Mouse (Mus musculus) left cerebral cortex, postnatal 10 days (tissue): ENCODE measurements around the gene Ddr1. TPM values are rescaled to one million over a fixed set of nuclear protein-coding genes. Genes with fewer than 3 reads are reported as not detected.
"Not testable (repeated sequence)": the region's sequence is repeated elsewhere in the genome, so short reads cannot be mapped to it uniquely, and the experiment has no call there.

Experiments used
- DNase-seq, 2 experiments: peaks; one replicate each; pipeline ENCODE4 v3.0.0; 2021 to 2022; ENCODE audit warnings: low spot score in 2 of 2, mixed read lengths in 1 of 2; ENCODE audit errors: extremely low spot score in 1 of 2
- intact Hi-C: fragments of 180-260 bp; cut with DNase I; formaldehyde crosslinking; loops from one replicate; pipeline ENCODE4 v1.15.1; 2025
- total RNA-seq, 2 experiments: library from RNA; stranded (reverse); gene quantifications; 2 replicates each; pipeline ENCODE4 v1.2.3; 2021

The Ddr1 gene
- total RNA-seq = 10 to 100 TPM; 39.6 to 40.1 TPM

GRCm38 (mm10) chr17:35704621-35705464 is at the start of gene Ddr1:
Ddr1 (minus strand) TSS chr17:35704621.
- peak in 1 of 2 experiments; percentile 73 for DNase-seq
- intact Hi-C loops = no loop called here

DNA sequence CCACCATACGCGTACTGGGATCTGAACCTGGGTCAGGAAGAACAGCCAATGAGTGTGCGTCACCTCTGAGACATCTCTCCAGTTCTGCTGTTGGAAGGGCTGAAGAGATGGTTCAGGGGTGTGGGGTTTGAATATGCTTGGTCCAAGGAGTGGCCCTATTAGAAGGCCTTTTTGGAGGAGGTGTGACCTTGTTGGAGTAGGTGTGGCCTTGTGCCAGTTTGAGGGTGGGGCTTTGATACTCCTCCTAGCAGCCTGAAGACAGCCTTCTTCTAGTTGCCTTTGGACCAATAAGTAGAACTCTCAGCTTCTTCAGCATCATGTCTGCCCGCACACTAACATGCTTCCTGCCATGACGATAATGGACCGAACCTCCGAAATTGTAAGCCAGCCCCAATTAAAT is 49.2 kb upstream of the Ddr1 start:
- DNase-seq = no peak
- intact Hi-C loops = loop anchor here (5.0 kb wide), 1 partner anchor 44 kb away; no protein-coding TSS in a partner anchor

DNA sequence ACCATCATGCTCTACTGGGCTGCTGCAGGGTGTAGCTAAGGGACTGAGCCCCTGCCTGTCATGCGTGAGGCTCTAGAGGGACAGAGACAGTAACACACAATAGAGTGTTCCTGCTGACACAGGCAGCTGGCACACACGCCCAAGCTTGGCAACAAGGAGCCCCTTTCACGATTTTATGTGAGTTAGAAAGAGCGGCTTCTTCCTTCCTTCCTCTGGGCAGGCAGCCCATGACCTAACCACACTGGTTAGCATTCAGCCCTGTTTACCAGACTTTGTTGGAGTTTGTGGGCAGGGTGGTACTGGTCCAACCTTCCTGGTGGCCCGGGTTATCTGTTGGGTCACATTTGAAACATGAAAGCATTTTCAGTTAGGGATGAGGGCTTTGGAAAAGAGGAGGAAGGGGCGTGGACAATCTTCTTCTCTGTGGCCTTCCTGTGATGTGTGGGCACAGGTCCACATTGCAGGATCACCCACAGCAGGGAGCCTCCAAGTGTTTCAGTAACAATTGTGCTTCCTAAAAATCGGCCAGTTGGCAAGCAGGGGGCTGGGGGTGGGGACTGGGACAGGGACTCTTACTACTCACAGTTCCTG is 47.9 kb upstream of the Ddr1 start:
- intact Hi-C loops = loop anchor here (5.0 kb wide), 1 partner anchor 45 kb away; no protein-coding TSS in a partner anchor
- DNase-seq = peak; percentile 49 to 76

DNA sequence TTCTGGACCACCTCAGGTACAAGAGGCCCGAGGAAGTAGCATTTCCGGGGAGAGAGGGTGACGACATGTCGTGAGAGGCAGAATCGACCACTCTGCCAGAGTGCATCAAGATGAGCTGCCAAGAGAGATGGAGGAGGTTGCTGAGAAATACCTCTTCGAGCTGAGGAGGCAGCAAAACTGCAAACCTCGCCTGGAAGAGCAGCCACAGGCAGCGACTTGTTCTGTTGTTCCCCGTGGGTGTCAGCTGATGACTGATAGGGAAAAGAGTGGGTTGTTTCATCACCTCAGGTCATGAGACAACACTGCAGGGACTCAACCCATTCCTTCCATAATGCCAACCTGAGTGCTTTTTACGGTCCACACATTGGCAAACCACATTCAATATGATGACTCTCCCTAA is 45.3 kb upstream of the Ddr1 start:
- no peak for DNase-seq

GRCm38 (mm10) chr17:35744361-35744760 is 39.9 kb upstream of the Ddr1 start:
- intact Hi-C loops = loop anchor here (5.0 kb wide), 1 partner anchor 128 kb away; no protein-coding TSS in a partner anchor
- DNase-seq = no peak

More for the DNA sequence above, 45.3 kb upstream of the Ddr1 start:
- intact Hi-C loops = loop anchor here (5.0 kb wide), 1 partner anchor 48 kb away; no protein-coding TSS in a partner anchor

DNA sequence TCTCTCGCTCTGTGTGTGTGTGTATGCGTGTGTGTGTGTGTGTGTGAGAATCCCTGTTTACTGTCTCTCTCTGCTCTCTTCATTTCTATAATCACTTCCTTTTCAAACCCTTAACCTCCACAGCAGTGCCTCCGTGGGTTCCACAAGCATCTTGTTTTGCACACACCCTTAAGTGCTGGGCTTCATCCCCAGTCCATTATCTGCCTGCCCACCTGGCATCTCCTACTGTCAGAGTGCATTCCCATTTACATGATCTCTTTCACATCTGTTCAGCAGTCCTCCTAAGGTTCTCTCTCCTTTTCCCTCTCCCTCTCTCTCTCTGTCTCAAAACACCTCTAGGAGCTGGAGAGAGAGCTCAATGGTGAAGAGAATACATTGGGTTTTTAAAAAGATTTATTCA is 38.5 kb upstream of the Ddr1 start:
- intact Hi-C loops = loop anchor here (5.0 kb wide), 1 partner anchor 129 kb away; no protein-coding TSS in a partner anchor
- no peak for DNase-seq

DNA sequence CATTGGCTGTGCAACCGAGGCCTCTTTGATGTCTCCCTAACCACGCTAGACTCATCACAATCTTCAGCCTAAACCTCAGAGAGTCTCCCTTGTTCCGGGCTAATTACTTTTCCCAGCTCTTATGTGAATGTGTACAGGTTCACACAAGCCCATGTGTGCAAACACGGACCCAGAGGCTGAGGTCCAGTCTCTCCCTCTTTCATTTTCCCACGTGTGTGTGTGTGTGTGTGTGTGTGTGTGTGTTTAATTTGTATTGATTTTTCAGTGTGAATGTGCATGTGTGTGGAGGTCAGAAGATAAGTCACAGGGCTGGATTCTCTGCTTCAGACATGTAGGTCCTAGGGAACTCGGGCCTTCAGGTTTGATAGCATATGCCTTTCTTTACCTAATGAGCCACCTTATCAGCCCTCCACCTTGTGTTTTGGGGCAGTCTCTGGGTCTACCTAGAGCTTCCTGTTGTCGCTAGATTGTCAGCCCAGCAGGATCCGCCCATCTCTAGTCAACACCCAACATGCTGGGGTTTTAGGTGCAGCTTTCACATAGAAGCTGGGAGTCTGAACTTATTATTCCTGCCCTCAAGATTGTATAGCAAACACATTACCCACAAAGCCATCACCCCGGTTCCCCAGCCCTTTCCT is 37.3 kb upstream of the Ddr1 start:
- DNase-seq = no peak
- intact Hi-C loops = loop anchor here (5.0 kb wide), 1 partner anchor 131 kb away; no protein-coding TSS in a partner anchor

DNA sequence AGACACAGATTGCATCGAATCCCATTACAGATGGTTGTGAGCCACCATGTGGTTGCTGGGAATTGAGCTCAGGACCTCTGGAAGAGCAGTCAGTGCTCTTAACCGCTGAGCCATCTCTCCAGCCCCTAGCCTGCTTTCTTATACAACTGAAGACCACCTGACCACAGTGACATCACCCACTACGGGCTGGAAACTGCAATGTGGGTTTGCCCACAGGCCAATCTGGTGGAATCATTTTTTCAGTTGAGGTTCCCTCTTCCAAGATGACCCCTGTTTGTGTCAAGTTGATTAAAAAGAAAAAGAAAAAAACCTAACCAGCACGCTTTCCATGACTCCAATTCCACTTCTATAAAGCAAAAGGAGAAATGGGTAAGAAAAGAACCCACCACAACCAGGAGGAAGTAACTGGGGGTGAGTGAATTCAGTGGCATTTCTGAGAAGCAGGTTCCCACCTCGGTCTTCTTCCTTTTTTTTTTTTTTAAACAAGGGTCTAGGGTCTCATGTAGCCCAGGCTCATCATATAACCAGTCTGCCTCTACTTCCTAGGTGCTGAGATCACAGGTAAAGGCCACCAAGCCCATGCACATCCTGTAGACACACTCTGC is 36.0 kb upstream of the Ddr1 start:
- intact Hi-C loops = loop anchor here (5.0 kb wide), 1 partner anchor 132 kb away; no protein-coding TSS in a partner anchor
- DNase-seq = no peak

GRCm38 (mm10) chr17:35739675-35740074 is 35.3 kb upstream of the Ddr1 start:
- intact Hi-C loops = loop anchor here (1.0 to 5.0 kb wide), 4 partner anchors 82 to 157 kb away; partner anchors contain the start of gene Ier3
- DNase-seq = peak; percentile 90

DNA sequence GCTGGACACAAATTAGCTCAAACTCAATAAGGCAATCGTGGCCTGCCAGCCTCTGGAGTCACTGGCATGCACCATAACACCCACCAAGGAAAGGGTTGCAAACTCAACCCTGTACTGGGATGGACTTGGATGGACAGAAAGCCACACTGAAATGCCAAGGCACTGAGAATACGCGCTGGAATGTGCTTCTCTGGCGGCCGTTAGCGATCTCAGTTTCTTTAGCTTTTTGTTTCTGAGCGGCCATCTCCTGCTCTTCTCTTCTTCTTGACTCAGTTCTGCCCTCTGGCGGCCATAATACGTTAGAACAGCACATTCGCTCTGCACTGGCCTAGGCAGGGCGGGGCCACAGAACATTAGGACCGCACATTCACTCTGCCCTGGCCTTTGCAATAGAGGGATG is 33.3 kb upstream of the Ddr1 start:
- peak; percentile 64 to 83 for DNase-seq
- intact Hi-C loops = loop anchor here (5.0 kb wide), 2 partner anchors 100 to 155 kb away; no protein-coding TSS in a partner anchor

DNA sequence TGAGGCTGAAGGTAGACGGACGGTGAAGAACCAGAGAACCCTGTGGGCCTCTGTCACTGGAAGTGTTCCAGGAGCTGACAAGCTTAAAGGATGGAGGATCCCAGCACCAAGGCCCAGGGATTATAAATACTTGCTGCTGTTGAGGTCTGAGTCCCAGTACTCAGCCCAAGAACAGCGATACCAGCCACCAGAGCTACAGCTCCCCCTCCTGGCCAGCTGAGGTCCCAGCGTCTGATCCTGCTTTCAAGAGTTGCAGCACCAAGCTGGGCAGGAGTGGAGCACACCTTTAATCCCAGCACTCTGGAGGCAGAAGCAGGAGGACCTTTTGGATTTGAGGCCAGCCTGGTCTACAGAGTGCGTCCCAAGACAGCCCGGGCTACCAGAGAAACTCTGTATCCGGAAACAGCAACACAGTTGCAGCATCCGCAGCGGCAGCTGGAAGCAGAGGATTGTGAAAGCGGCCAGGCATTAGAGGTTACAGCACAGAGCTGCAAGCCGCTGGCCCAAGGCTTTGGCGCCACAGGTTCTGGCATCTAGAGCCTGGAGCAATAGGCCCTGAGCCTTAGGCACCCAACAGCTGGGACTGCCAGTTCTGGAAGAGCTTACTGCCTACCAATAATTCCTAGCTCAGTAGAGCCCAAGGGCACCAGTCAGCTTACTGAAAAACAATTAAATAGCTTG is 32.0 kb upstream of the Ddr1 start:
- intact Hi-C loops = loop anchor here (5.0 kb wide), 2 partner anchors 99 to 154 kb away; no protein-coding TSS in a partner anchor
- DNase-seq = peak; percentile 54 to 77

GRCm38 (mm10) chr17:35734478-35734877 is 30.1 kb upstream of the Ddr1 start:
- no peak for DNase-seq
- intact Hi-C loops = no loop called here

DNA sequence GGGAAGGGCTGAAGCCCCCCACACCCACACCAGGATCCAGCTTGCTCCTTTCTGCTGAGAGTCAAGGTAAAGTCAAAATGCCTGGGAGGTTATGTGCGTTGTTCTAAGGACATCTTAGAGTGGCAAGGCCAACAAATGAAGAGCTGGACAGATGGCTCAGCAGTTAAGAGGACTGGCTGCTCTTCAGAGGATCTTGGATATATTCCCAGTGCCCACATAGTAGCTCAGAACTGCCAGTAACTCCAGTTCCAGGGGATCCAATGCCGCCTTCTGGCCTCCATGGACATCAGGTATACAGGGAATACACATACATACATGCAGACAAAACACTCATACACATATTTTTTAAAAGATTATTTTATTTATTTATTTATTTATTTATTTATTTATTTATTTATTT is 29.0 kb upstream of the Ddr1 start:
- no peak for DNase-seq
- intact Hi-C loops = no loop called here

- no peak for DNase-seq
- intact Hi-C loops = no loop called here
Observed at GRCm38 (mm10) chr17:35731431-35732145, 27.2 kb upstream of the Ddr1 start.

GRCm38 (mm10) chr17:35730112-35730511 is 25.7 kb upstream of the Ddr1 start:
- intact Hi-C loops, DNase-seq: not testable (repeated sequence)

DNA sequence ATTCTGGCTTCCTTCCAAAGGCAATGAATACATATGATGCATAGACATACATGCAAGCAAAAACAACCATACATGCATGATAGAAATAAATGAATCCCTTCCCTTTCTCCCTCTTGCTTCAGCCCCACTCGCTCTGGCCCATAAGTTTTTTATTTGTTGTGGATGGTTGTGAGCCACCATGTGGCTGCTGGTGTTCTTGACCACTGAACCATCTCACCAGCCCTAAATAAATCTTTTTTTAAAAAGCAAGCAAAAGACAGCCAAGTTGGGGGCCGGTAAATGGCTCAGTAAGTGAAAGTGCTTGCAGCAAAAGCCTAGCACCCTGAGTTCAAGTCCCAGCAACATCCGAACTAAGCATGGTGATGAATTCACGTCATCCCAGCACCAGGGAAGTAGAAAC is 24.4 kb upstream of the Ddr1 start:
- no peak for DNase-seq
- intact Hi-C loops = no loop called here

DNA sequence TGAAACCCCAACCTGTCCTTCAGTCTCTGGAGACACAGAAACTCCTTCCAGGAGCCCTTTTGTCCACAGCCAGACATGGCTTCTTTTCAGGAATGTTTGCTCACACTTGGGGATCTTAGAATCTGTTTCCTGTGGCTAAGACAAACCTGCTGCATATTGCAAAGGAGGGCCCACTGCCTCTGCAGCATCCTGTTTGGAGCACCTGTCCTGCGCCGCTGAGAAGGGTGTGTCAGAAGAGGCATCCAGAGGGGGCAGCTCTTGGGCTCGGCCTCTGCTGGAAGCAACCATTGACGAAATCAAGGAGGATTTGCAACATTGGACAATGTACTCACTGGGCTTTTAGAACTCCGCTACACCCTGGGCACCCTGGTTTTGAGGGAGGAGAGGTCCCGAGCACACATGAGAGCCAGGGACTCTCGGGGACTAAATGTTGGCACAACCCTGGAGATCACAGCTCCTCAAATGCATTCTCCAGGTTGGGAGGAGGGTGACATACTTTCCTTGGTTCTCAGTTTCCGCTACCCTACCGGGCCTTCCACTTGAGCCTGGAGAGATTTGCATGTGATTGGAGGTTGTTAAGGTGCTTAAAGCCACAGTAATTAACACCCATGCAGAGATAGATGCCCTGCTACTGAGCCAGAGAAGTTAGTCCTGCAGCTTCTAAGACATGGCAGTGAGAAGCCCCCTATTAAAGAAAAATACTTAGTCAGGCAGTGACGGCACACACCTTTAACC is 23.2 kb upstream of the Ddr1 start:
- intact Hi-C loops = no loop called here
- no peak for DNase-seq
